In genomic region chr14:106194104-106194503, GRCm38 (mm10) we compare ENCODE assay signal across 20 mouse cellular contexts.
DNase-seq lines count a peak whose midpoint lies in the region; ATAC-seq and TF ChIP-seq lines count a peak whose summit lies in the region.
"Had no signal": no experiment of that assay in that cellular context is flagged by ENCODE, and none has a peak within 500 bp of the region (broad histone marks: within the 10 kb centered on the region; RNA-seq: fewer than 3 reads in every experiment).

No protein-coding gene starts in this region.

- no peak overlapping the region for H3ac ChIP-seq in myocyte (ENCODE audit: control insufficient read depth, insufficient read length)

- ATAC-seq in common myeloid progenitor, adult 5-6 weeks (replicated peaks; ENCODE audit: low read depth, poor library complexity, severe bottlenecking), result peak; percentile 65
- ATAC-seq: activated CD4-positive, CD25-positive, alpha-beta regulatory T cell, adult 4 months had no signal

- no peaks in the 10 kb centered on the region for H3K36me3 ChIP-seq in myocyte (ENCODE audit: control insufficient read depth, insufficient read depth)
- H3K36me3 ChIP-seq: forebrain, embryonic 12.5 days; liver, embryonic 13.5 days had no signal

- no peak for TF ChIP-seq CTCF in gastrocnemius, adult 2 months (IDR thresholded peaks at IDR 0.05)

- TF ChIP-seq POLR2A in myocyte (IDR thresholded peaks at IDR 0.05; ENCODE audit: insufficient read length, low read depth), result no peak

- peak overlapping the region; percentile 56 for H3K27ac ChIP-seq in gastrocnemius, adult 2 months
- H3K27ac ChIP-seq: forebrain, embryonic 12.5 days; layer of hippocampus, adult 2 months; liver, embryonic 13.5 days had no signal

- no peaks in the 10 kb centered on the region for H3K79me2 ChIP-seq in myocyte (ENCODE audit: control insufficient read depth, insufficient read depth)

- peak; percentile 19 for DNase-seq in gastrocnemius, adult 2 months
- DNase-seq in gastrocnemius, postnatal 14 days, result no peak
- peak; percentile 3 for DNase-seq in ES-CJ7 (ENCODE audit: low read depth, low spot score)
- DNase-seq in left cerebral cortex, postnatal 25 days (ENCODE audit: low spot score in 2 of 2), result no peak
- no peak for DNase-seq in left cerebral cortex, adult 9 months (ENCODE audit: low spot score in 2 of 2)
- DNase-seq in cerebellum, postnatal 4 days (ENCODE audit: low spot score in 2 of 2), result no peak
- DNase-seq: adrenal gland, postnatal 25 days; cerebellum, adult 11-12 months; cerebellum, postnatal 14 days; gastrocnemius, postnatal 25 days; kidney, adult 2 months; kidney, postnatal 14 days; layer of hippocampus, postnatal 36 days; liver, embryonic 13.5 days; thymus, postnatal 36 days had no signal

- H3K27me3 ChIP-seq in myocyte (ENCODE audit: control insufficient read depth, insufficient read depth, insufficient read length), result no peaks in the 10 kb centered on the region
- H3K27me3 ChIP-seq: forebrain, embryonic 12.5 days; liver, embryonic 13.5 days had no signal

- intact Hi-C loops in gastrocnemius, adult 2 months (cut with DNase I), result no loop called here
- intact Hi-C loops in gastrocnemius, postnatal 14 days (cut with DNase I; ENCODE audit: low total_unique reads), result no loop called here
- intact Hi-C loops in left cerebral cortex, postnatal 25 days (cut with DNase I), result no loop called here

- H3K4me2 ChIP-seq in myocyte (ENCODE audit: low read depth), result peak overlapping the region; percentile 66
- H3K4me2 ChIP-seq: forebrain, embryonic 12.5 days; liver, embryonic 13.5 days had no signal

- no peak overlapping the region for H3K4me3 ChIP-seq in gastrocnemius, adult 2 months
- H3K4me3 ChIP-seq in myocyte, result no peak overlapping the region
- H3K4me3 ChIP-seq: forebrain, embryonic 12.5 days; layer of hippocampus, adult 2 months; liver, embryonic 13.5 days had no signal

TF ChIP-seq in myocyte, 11 proteins besides CTCF, POLR2A, EP300 and RAD21:
- TF ChIP-seq TCF12 (IDR thresholded peaks at IDR 0.05; ENCODE audit: insufficient read depth, poor library complexity, severe bottlenecking) (no peak), REST (IDR thresholded peaks at IDR 0.05; ENCODE audit: insufficient read depth, insufficient read length) (no peak), MYOD1 (IDR thresholded peaks at IDR 0.05; ENCODE audit: control insufficient read depth in 1 of 3, insufficient read length in 2 of 3, low read depth in 2 of 3) (peak in 1 of 3 experiments; percentile 25), POLR2AphosphoS2 (IDR thresholded peaks at IDR 0.05; ENCODE audit: insufficient read length, low read depth) (no peak), MYOG (IDR thresholded peaks at IDR 0.05; ENCODE audit: control insufficient read depth in 1 of 3, insufficient read depth in 1 of 3, insufficient read length in 2 of 3, low read depth in 2 of 3) (peak in 1 of 3 experiments; percentile 12)

Comparison
In these comparisons a context has a peak if more than half of its experiments do, and no peak if none do; other contexts are left out.
1. DNase-seq: peak in gastrocnemius, adult 2 months (single experiment) and ES-CJ7 (single experiment); none in gastrocnemius, postnatal 14 days (single experiment), left cerebral cortex, postnatal 25 days (0 of 2), left cerebral cortex, adult 9 months (0 of 2) and cerebellum, postnatal 4 days (0 of 2).